Mouse (Mus musculus) midbrain, postnatal 0 days (tissue): ENCODE results near the gene Qsox1. TPM values are rescaled to one million over a fixed set of nuclear protein-coding genes. Genes with fewer than 3 reads are reported as not detected.

ENCODE experiments used
- ATAC-seq: fragments of 200-750 bp; cut with Nextera tagmentation; 2 replicates; pipeline ENCODE4 v1.8.0; 2017; ENCODE audit warnings: moderate number of reproducible peaks, mild to moderate bottlenecking, moderate TSS enrichment, moderate library complexity; ENCODE audit not compliant: low FRiP score
- DNase-seq: peaks from one replicate; pipeline ENCODE4 v3.0.0-alpha.2; 2015; ENCODE audit warnings: low spot score
- H3K27ac ChIP-seq: fragments of 300-500 bp; sonication (generic); 2 replicates; pipeline ENCODE4 v1.5.1; 2014; ENCODE audit warnings: low read depth, mild to moderate bottlenecking, low read length, mixed read lengths
- H3K27me3 ChIP-seq: fragments of 300-500 bp; sonication (generic); 2 replicates; pipeline ENCODE4 v1.6.1; 2014; ENCODE audit warnings: low read length, control low read depth, mixed read lengths; ENCODE audit not compliant: insufficient read depth
- H3K36me3 ChIP-seq: fragments of 300-500 bp; sonication (generic); 2 replicates; pipeline ENCODE4 v1.6.1; 2014; ENCODE audit warnings: low read length, control low read depth, mixed read lengths; ENCODE audit not compliant: insufficient read depth
- H3K4me1 ChIP-seq: fragments of 300-500 bp; sonication (generic); 2 replicates; pipeline ENCODE4 v1.6.1; 2014; ENCODE audit warnings: mild to moderate bottlenecking, control low read depth, antibody characterized with exemption, low read length, mixed read lengths; ENCODE audit not compliant: insufficient read depth
- H3K4me2 ChIP-seq: fragments of 300-500 bp; sonication (generic); 2 replicates; pipeline ENCODE4 v1.6.1; 2014; ENCODE audit warnings: low read depth, mild to moderate bottlenecking, low read length, mixed read lengths; ENCODE audit not compliant: poor library complexity, severe bottlenecking
- H3K4me3 ChIP-seq: fragments of 300-500 bp; sonication (generic); 2 replicates; pipeline ENCODE4 v1.5.1; 2014; ENCODE audit warnings: low read depth, mild to moderate bottlenecking, low read length, moderate library complexity
- H3K9ac ChIP-seq: fragments of 300-500 bp; sonication (generic); replicated peaks from 2 replicates; pipeline ENCODE4 v1.6.1; 2014; ENCODE audit warnings: mild to moderate bottlenecking, low read length, moderate library complexity, mixed read lengths; ENCODE audit not compliant: poor library complexity, severe bottlenecking
- H3K9me3 ChIP-seq: fragments of 300-500 bp; sonication (generic); 2 replicates; pipeline ENCODE4 v1.6.1; 2016; ENCODE audit warnings: low read length, control low read depth
- CTCF ChIP-seq: IDR thresholded peaks from 2 replicates; pipeline ENCODE4 v1.5.1; 2016; ENCODE audit warnings: antibody characterized with exemption, mild to moderate bottlenecking
- WGBS: fragments of 180-500 bp; shearing (Covaris S2); extraction: QIAGEN DNeasy Blood & Tissue Kit; methylation state at CpG from one replicate; pipeline ENCODE4 v1.1.7; 2014; 5-methylcytosine and 5-hydroxymethylcytosine counted together
- polyA plus RNA-seq: library from polyadenylated mRNA; unstranded; fragments of >200 nt; fragmentation: Nextera tagmentation; extraction: Ambion mirVana; gene quantifications from 2 replicates; pipeline ENCODE4 v1.2.1, GENCODE M21; 2015
- total RNA-seq: library from RNA; depleted of rRNA; stranded (reverse); fragments of >200 nt; gene quantifications from 2 replicates; pipeline ENCODE4 v1.2.3, GENCODE M21; 2014

Qsox1 gene
- total and polyA plus RNA-seq, 2 experiments from 2014 or later: 21.3 to 31.7 TPM

- Histone ChIP-seq H3K9me3 (no peaks in the 10 kb centered on the region), H3K27ac (no peak overlapping the region), H3K4me1 (peaks cover 8% of the 10 kb centered on the region; the same call in 1 of the 2 replicates), H3K4me2 (no peak overlapping the region), H3K4me3 (no peak overlapping the region), H3K9ac (no peak overlapping the region), H3K27me3 (no peaks in the 10 kb centered on the region), H3K36me3 (no peaks in the 10 kb centered on the region)
- DNase-seq (peak; percentile 58), ATAC-seq (no peak)
- TF ChIP-seq CTCF: no peak
- WGBS: 69% methylated on average over 10 of the region's 10 CpGs
Observed at GRCm38 (mm10) chr1:155809706-155810442, 2.8 kb downstream of the Qsox1 start.

GRCm38 (mm10) chr1:155808261-155808660 is 4.4 kb downstream of the Qsox1 start:
- H3K27ac ChIP-seq: no peak overlapping the region
- peaks cover 6% of the 10 kb centered on the region; the same call in 1 of the 2 replicates for H3K36me3 ChIP-seq
- 98% methylated on average over 4 of the region's 4 CpGs for WGBS
- no peak overlapping the region for H3K4me2 ChIP-seq
- H3K4me3 ChIP-seq: no peak overlapping the region
- H3K4me1 ChIP-seq: peaks cover 8% of the 10 kb centered on the region; the same call in 1 of the 2 replicates
- no peak for TF ChIP-seq CTCF
- no peak overlapping the region for H3K9ac ChIP-seq
- no peaks in the 10 kb centered on the region for H3K9me3 ChIP-seq
- no peaks in the 10 kb centered on the region for H3K27me3 ChIP-seq
- ATAC-seq (no peak), DNase-seq (no peak)

GRCm38 (mm10) chr1:155805607-155806006 is 7.1 kb downstream of the Qsox1 start:
- Histone ChIP-seq H3K9ac (no peak overlapping the region), H3K4me3 (no peak overlapping the region), H3K4me2 (no peak overlapping the region), H3K36me3 (peaks cover 12% of the 10 kb centered on the region; the same call in 1 of the 2 replicates), H3K27ac (no peak overlapping the region), H3K4me1 (peaks cover 6% of the 10 kb centered on the region; the same call in 1 of the 2 replicates), H3K27me3 (no peaks in the 10 kb centered on the region), H3K9me3 (no peaks in the 10 kb centered on the region)
- no peak for ATAC-seq
- 92% methylated on average over 9 of the region's 9 CpGs for WGBS
- DNase-seq: no peak
- TF ChIP-seq CTCF: no peak

GRCm38 (mm10) chr1:155801014-155801991 is 11.4 kb downstream of the Qsox1 start:
- no peak overlapping the region for H3K27ac ChIP-seq
- no peaks in the 10 kb centered on the region for H3K9me3 ChIP-seq
- H3K27me3 ChIP-seq: no peaks in the 10 kb centered on the region
- no peak overlapping the region for H3K9ac ChIP-seq
- no peak for ATAC-seq
- peaks cover 19% of the 10 kb centered on the region; the same call in 1 of the 2 replicates for H3K36me3 ChIP-seq
- peak; percentile 11; the same call in 1 of the 2 replicates for TF ChIP-seq CTCF
- 90% methylated on average over 11 of the region's 11 CpGs for WGBS
- DNase-seq: peak; percentile 11
- no peaks in the 10 kb centered on the region for H3K4me1 ChIP-seq
- no peak overlapping the region for H3K4me3 ChIP-seq
- no peak overlapping the region for H3K4me2 ChIP-seq

- Histone ChIP-seq H3K9ac (no peak overlapping the region), H3K27ac (no peak overlapping the region), H3K36me3 (peaks cover 33% of the 10 kb centered on the region), H3K9me3 (no peaks in the 10 kb centered on the region), H3K4me3 (no peak overlapping the region), H3K4me1 (no peaks in the 10 kb centered on the region), H3K27me3 (no peaks in the 10 kb centered on the region), H3K4me2 (no peak overlapping the region)
- ATAC-seq (no peak), DNase-seq (no peak)
- TF ChIP-seq CTCF: no peak
- WGBS: 96% methylated on average over 4 of the region's 4 CpGs
Observed at GRCm38 (mm10) chr1:155798000-155798399, 14.7 kb downstream of the Qsox1 start.
